Mouse (Mus musculus) central nervous system, embryonic 11.5 days (tissue): Measurements from ENCODE around the gene Med27. TPM values are rescaled to one million over a fixed set of nuclear protein-coding genes. Genes with fewer than 3 reads are reported as not detected.

Source experiments
- polyA plus RNA-seq: library from polyadenylated mRNA; depleted of rRNA; stranded (reverse); fragments of >200 nt; gene quantifications from 2 replicates; pipeline ENCODE4 v1.2.3, GENCODE M21; 2012; rRNA removed

Gene Med27
- 34.1 and 42.8 TPM in 2 replicates for polyA plus RNA-seq

DNA sequence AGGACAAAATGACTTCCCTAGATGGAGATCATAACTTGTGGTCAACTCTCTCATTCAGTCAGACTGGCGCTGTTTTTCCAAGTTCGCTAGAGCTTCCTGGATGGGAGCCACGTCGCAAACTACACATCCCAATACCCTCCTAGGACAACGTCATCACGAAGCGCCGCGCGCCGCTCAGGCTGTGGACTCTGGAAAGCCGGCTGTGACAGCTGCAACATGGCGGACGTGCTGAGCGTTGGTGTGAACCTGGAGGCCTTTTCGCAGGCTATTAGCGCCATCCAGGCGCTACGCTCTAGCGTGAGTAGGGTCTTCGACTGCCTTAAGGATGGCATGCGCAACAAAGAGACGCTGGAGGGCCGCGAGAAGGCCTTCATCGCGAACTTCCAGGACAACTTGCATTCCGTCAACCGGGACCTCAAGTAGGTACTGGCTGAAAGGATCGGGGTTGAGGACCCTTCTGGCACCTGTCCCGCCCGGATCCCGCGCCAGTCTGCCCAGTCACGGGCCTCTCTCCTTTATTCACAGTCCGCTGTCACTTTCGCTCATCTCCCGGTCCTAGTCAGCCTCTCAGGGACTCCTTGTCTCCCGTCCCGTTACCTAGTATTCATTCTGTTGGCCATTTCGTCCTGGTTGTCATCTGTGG, at the start of gene Med27:
Med27 (plus strand) TSS at position 191 of the 643 bp plus-strand sequence.

Other genes with a start within 250 kb of the Med27 start
- gene Setx, start 222.6 kb upstream of the Med27 start, polyA plus RNA-seq: 14.4 and 17.5 TPM in 2 replicates
- 16.3 and 21.0 TPM in 2 replicates for gene Ntng2, start 93.8 kb upstream of the Med27 start, polyA plus RNA-seq